Comparison of ENCODE assay signal across 13 mouse cellular contexts in genomic region chr1:154555811-154556210, GRCm38 (mm10).
DNase-seq lines count a peak whose midpoint lies in the region; ATAC-seq and TF ChIP-seq lines count a peak whose summit lies in the region.
"Had no signal": no experiment of that assay in that cellular context is flagged by ENCODE, and none has a peak within 500 bp of the region (broad histone marks: within the 10 kb centered on the region; RNA-seq: fewer than 3 reads in every experiment).

No protein-coding gene starts in this region.

- DNase-seq in heart, adult 11 months: peak; percentile 79
- DNase-seq in heart, adult 9 months (ENCODE audit: low spot score in 2 of 2): no peak
- peak; percentile 78 for DNase-seq in midbrain, embryonic 14.5 days
- no peak for DNase-seq in midbrain, embryonic 10.5 days (ENCODE audit: low spot score)
- peak; percentile 17 for DNase-seq in embryo, embryonic 11.5 days (ENCODE audit: low read depth, low spot score)
- DNase-seq in limb, embryonic 14.5 days (ENCODE audit: low spot score): peak; percentile 76
- DNase-seq in urinary bladder, adult 2 months (ENCODE audit: low spot score): no peak
- DNase-seq: adrenal gland, postnatal 14 days; B cell, adult 2 months; kidney, postnatal 25 days; liver; thymus, postnatal 4 days had no signal

- H3K4me1 ChIP-seq in midbrain, embryonic 14.5 days (ENCODE audit: control insufficient read depth, insufficient read depth, low read length): peaks cover 12% of the 10 kb centered on the region
- peaks cover 7% of the 10 kb centered on the region for H3K4me1 ChIP-seq in midbrain, embryonic 10.5 days
- 0 out of 2 replicates have a peak, but pooled peaks cover 6% of the 10 kb centered on the region for H3K4me1 ChIP-seq in limb, embryonic 14.5 days (ENCODE audit: control insufficient read depth, insufficient read depth, low read length)

- no peak overlapping the region for H3K4me2 ChIP-seq in midbrain, embryonic 14.5 days (ENCODE audit: low read length)
- no peak overlapping the region for H3K4me2 ChIP-seq in limb, embryonic 14.5 days (replicated peaks; ENCODE audit: low read depth, low read length, severe bottlenecking)

- no peaks in the 10 kb centered on the region for H3K36me3 ChIP-seq in midbrain, embryonic 14.5 days (ENCODE audit: control insufficient read depth, insufficient read depth, low read length)
- no peaks in the 10 kb centered on the region for H3K36me3 ChIP-seq in midbrain, embryonic 10.5 days
- H3K36me3 ChIP-seq in limb, embryonic 14.5 days (ENCODE audit: control insufficient read depth, insufficient read depth, low read length): no peaks in the 10 kb centered on the region

- H3K27ac ChIP-seq in midbrain, embryonic 14.5 days (replicated peaks; ENCODE audit: low read depth, low read length): peak overlapping the region; percentile 70; the same call in 1 of the 2 replicates
- H3K27ac ChIP-seq in midbrain, embryonic 10.5 days (replicated peaks): no peak overlapping the region
- H3K27ac ChIP-seq in limb, embryonic 14.5 days (replicated peaks; ENCODE audit: low read depth, low read length): no peak overlapping the region

- no peak for ATAC-seq in midbrain, embryonic 14.5 days (ENCODE audit: low FRiP score, low TSS enrichment)
- ATAC-seq in limb, embryonic 14.5 days (ENCODE audit: low FRiP score, low read depth): peak; percentile 44
- no peak for ATAC-seq in inflammation-experienced regulatory T-cells, adult 6 months

- no peak overlapping the region for H3K4me3 ChIP-seq in midbrain, embryonic 14.5 days (replicated peaks; ENCODE audit: low read depth, low read length)
- no peak overlapping the region for H3K4me3 ChIP-seq in midbrain, embryonic 10.5 days
- no peak overlapping the region for H3K4me3 ChIP-seq in limb, embryonic 14.5 days (replicated peaks; ENCODE audit: low read length)

- H3K9me3 ChIP-seq in midbrain, embryonic 14.5 days (ENCODE audit: control insufficient read depth, low read length): no peaks in the 10 kb centered on the region
- no peaks in the 10 kb centered on the region for H3K9me3 ChIP-seq in midbrain, embryonic 10.5 days (replicated peaks)
- H3K9me3 ChIP-seq in limb, embryonic 14.5 days (ENCODE audit: control insufficient read depth, low read length): no peaks in the 10 kb centered on the region

- TF ChIP-seq POLR2A in limb, embryonic 14.5 days (IDR thresholded peaks at IDR 0.05; ENCODE audit: borderline replicate concordance, extremely low read depth, insufficient read depth, insufficient read length): no peak

- H3K27me3 ChIP-seq in midbrain, embryonic 14.5 days (ENCODE audit: control insufficient read depth, insufficient read depth, low read length): no peaks in the 10 kb centered on the region
- H3K27me3 ChIP-seq in midbrain, embryonic 10.5 days (ENCODE audit: low read depth, poor library complexity, severe bottlenecking): no peaks in the 10 kb centered on the region
- H3K27me3 ChIP-seq in limb, embryonic 14.5 days (ENCODE audit: control insufficient read depth, insufficient read depth, low read length): no peaks in the 10 kb centered on the region

- WGBS in midbrain, embryonic 14.5 days: 24% methylated on average over 1 of the region's 1 CpGs
- 66% methylated on average over 1 of the region's 1 CpGs for WGBS in midbrain, embryonic 10.5 days
- 21% methylated on average over 1 of the region's 1 CpGs for WGBS in limb, embryonic 14.5 days

- no peak overlapping the region for H3K9ac ChIP-seq in midbrain, embryonic 14.5 days (replicated peaks; ENCODE audit: low read length)
- H3K9ac ChIP-seq in limb, embryonic 14.5 days (ENCODE audit: low read depth, low read length, severe bottlenecking): no peak overlapping the region

Comparison
In these comparisons a context has a peak if more than half of its experiments do, and no peak if none do; other contexts are left out.
1. DNase-seq: peak in heart, adult 11 months (single experiment), midbrain, embryonic 14.5 days (single experiment), embryo, embryonic 11.5 days (single experiment) and limb, embryonic 14.5 days (single experiment); none in heart, adult 9 months (0 of 2), midbrain, embryonic 10.5 days (single experiment) and urinary bladder, adult 2 months (single experiment).